Mouse (Mus musculus) cerebellum, adult 18-20 months (tissue): ENCODE measurements around the gene Gm20937.
"Not testable (repeated sequence)": the region's sequence is repeated elsewhere in the genome, so short reads cannot be mapped to it uniquely, and the experiment has no call there.

ENCODE experiments used
- DNase-seq, 2 experiments: peaks; one replicate each; pipeline ENCODE4 v3.0.0; 2021

Gm20937 gene

GRCm38 (mm10) chrY:68294798-68295197 is at the start of gene Gm20937:
Gene Gm20937 (minus strand): TSS chrY:68294898.
- not testable (repeated sequence) for DNase-seq
